Mouse (Mus musculus) erythroblast, embryonic 14.5 days (primary cell): ENCODE data around the gene Ndufb3.
"Not testable (repeated sequence)": the region's sequence is repeated elsewhere in the genome, so short reads cannot be mapped to it uniquely, and the experiment has no call there.

Experiments used
- GATA1 ChIP-seq: IDR thresholded peaks from 2 replicates; pipeline ENCODE4 v1.6.1; 2012; ENCODE audit warnings: low read length, inconsistent platforms, mixed read lengths
- TAL1 ChIP-seq: IDR thresholded peaks from 3 replicates; pipeline ENCODE4 v1.6.1; 2012; ENCODE audit warnings: low read length, inconsistent platforms, mixed read lengths

- TF ChIP-seq TAL1, GATA1: not testable (repeated sequence)
These were observed 25.8 kb upstream of the Ndufb3 start for GRCm38 (mm10) chr1:58560370-58560769.
